Mouse (Mus musculus): Measurements from ENCODE around the gene Kmt2e. TPM values are rescaled to one million over a fixed set of nuclear protein-coding genes. Genes with fewer than 3 reads are reported as not detected.

Kmt2e gene
- total and polyA plus RNA-seq, 3 experiments = 16.2 to 75.6 (median 29.3) TPM

DNA sequence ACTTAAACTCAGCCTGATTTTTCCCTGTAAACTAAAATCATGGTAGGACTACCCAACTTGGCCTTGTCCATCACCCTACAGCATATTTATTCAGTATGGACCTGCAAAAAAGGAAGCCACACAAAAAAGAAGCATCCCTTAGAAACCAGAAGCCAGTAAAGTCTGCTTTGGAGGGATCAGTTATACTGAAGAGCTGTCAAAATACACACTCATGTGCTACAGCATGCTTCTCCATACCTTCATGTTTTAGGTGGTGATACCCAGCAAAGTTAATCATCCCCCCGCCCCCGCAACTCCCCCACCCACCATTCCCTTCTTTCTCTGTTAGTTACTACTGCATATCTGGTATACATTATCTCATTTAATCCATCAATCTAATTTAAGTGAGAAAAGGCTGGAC lies 16.5 kb upstream of the Kmt2e start:
- peaks cover 5% of the 10 kb centered on the region for H3K79me2 ChIP-seq (ENCODE audit: control insufficient read depth, insufficient read depth, low read length, poor library complexity)
- H3K27ac ChIP-seq (ENCODE audit: control insufficient read depth, low read depth, low read length) = peak overlapping the region; percentile 94
- H3K4me3 ChIP-seq (ENCODE audit: control insufficient read depth in 1 of 2, insufficient read depth in 1 of 2, low read depth in 2 of 2, low read length in 2 of 2) = peak overlapping the region; percentile 80
- no peaks in the 10 kb centered on the region for H3K27me3 ChIP-seq (ENCODE audit: control insufficient read depth in 1 of 2, insufficient read depth in 2 of 2, low read length in 2 of 2)
- peak; percentile 54 for DNase-seq (ENCODE audit: low read depth, low spot score)
- peaks cover 2 to 25% of the 10 kb centered on the region in 2 experiments; a peak in 2 of 4 replicates for H3K36me3 ChIP-seq (ENCODE audit: control insufficient read depth in 1 of 2, insufficient read depth in 2 of 2, low read length in 2 of 2)
- peak overlapping the region; percentile 83 for H3K9ac ChIP-seq (ENCODE audit: control insufficient read depth, low read depth, low read length, poor library complexity, severe bottlenecking)
- peaks cover 7 to 10% of the 10 kb centered on the region in 2 experiments; a peak in 3 of 4 replicates for H3K4me1 ChIP-seq (ENCODE audit: control insufficient read depth in 1 of 2, insufficient read depth in 2 of 2, low read length in 2 of 2)
- TF ChIP-seq SIN3A (IDR thresholded peaks at IDR 0.05; ENCODE audit: low read length) = 0 out of 2 replicates have a peak, but pooled peaks have one; percentile 3
- no peak for TF ChIP-seq CHD1 (IDR thresholded peaks at IDR 0.05; ENCODE audit: low read depth, low read length)
- no peak for TF ChIP-seq CHD2 (IDR thresholded peaks at IDR 0.05; ENCODE audit: low read length)
- peak; percentile 53; the same call in 1 of the 2 replicates for TF ChIP-seq MAX (IDR thresholded peaks at IDR 0.05; ENCODE audit: low read length)
- peak; percentile 80 for TF ChIP-seq MXI1 (IDR thresholded peaks at IDR 0.05; ENCODE audit: low read depth, low read length)
- H3K9me3 ChIP-seq (replicated peaks; ENCODE audit: insufficient read depth, low read length) = no peaks in the 10 kb centered on the region

DNA sequence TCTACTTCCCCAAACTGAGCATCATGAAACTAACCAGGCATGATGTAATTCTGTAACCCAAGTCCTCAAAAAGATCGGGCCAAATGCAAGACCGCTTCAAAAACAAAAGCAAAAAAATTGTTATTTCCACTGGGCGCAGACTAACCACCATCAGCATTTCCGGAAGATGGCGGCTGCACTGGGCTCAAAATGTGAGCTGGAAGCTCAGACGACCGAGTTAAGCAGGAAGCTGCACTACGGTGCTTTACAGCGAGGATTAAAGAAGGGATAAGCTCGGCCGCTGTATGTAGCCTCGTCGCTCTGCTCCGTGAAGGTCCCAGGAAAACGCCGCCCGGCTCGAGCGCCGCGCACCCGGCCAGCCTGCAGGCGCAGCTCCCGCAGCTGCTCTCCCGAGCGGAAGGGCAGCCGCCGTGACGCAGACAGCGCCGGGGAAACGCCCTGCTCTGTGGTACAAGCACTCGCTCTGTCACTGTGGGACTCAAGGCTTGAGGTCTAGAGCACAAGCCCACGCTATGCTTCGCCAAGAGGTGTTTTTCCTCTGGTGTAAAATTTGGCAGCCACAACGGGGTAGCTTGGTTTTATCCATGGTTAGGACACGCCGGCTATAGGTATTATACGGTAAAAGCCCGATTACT lies 16.0 kb upstream of the Kmt2e start:
- Histone ChIP-seq H3K36me3 (ENCODE audit: control insufficient read depth in 1 of 2, insufficient read depth in 2 of 2, low read length in 2 of 2) (peaks cover 4 to 22% of the 10 kb centered on the region in 2 experiments; a peak in 3 of 4 replicates), H3K9ac (ENCODE audit: control insufficient read depth, low read depth, low read length, poor library complexity, severe bottlenecking) (peak overlapping the region; percentile 83), H3K27me3 (ENCODE audit: control insufficient read depth in 1 of 2, insufficient read depth in 2 of 2, low read length in 2 of 2) (no peaks in the 10 kb centered on the region), H3K27ac (ENCODE audit: control insufficient read depth, low read depth, low read length) (peak overlapping the region; percentile 94), H3K79me2 (ENCODE audit: control insufficient read depth, insufficient read depth, low read length, poor library complexity) (peaks cover 5% of the 10 kb centered on the region), H3K4me1 (ENCODE audit: control insufficient read depth in 1 of 2, insufficient read depth in 2 of 2, low read length in 2 of 2) (peaks cover 5 to 10% of the 10 kb centered on the region in 2 experiments; a peak in 3 of 4 replicates), H3K4me3 (ENCODE audit: control insufficient read depth in 1 of 2, insufficient read depth in 1 of 2, low read depth in 2 of 2, low read length in 2 of 2) (peak overlapping the region; percentile 80), H3K9me3 (replicated peaks; ENCODE audit: insufficient read depth, low read length) (no peaks in the 10 kb centered on the region)
- peak; percentile 95 for DNase-seq (ENCODE audit: low read depth, low spot score)
- TF ChIP-seq POLR2AphosphoS5 (IDR thresholded peaks at IDR 0.05; ENCODE audit: borderline replicate concordance, low read depth, low read length) = 0 out of 2 replicates have a peak, but pooled peaks have one; percentile 72
- TF ChIP-seq E2F4 (IDR thresholded peaks at IDR 0.05; ENCODE audit: borderline replicate concordance, low read depth, low read length) = peak; percentile 54; the same call in 1 of the 2 replicates
- no peak for TF ChIP-seq ZKSCAN1 (IDR thresholded peaks at IDR 0.05; ENCODE audit: low read depth, low read length)
- TF ChIP-seq UBTF (IDR thresholded peaks at IDR 0.05; ENCODE audit: borderline replicate concordance, insufficient read depth, low read depth, low read length) = 0 out of 2 replicates have a peak, but pooled peaks have one; percentile 71
- peak; percentile 53; the same call in 1 of the 2 replicates for TF ChIP-seq ETS1 (IDR thresholded peaks at IDR 0.05; ENCODE audit: low read depth, low read length)
- TF ChIP-seq MYB (IDR thresholded peaks at IDR 0.05; ENCODE audit: low read depth, low read length) = no peak
- peak; percentile 99 for TF ChIP-seq NELFE (IDR thresholded peaks at IDR 0.05; ENCODE audit: low read depth, low read length)
- TF ChIP-seq MAZ (IDR thresholded peaks at IDR 0.05; ENCODE audit: low read depth, low read length) = no peak
- peak; percentile 73 for TF ChIP-seq HCFC1 (IDR thresholded peaks at IDR 0.05; ENCODE audit: low read depth, low read length)
- TF ChIP-seq NRF1 (IDR thresholded peaks at IDR 0.05; ENCODE audit: insufficient read depth, low read depth, low read length, poor library complexity, severe bottlenecking) = no peak
- peak; percentile 52 for TF ChIP-seq TCF12 (IDR thresholded peaks at IDR 0.05; ENCODE audit: low read depth, low read length)
- TF ChIP-seq ELF1 (IDR thresholded peaks at IDR 0.05; ENCODE audit: low read depth, low read length) = peak; percentile 74; the same call in 1 of the 2 replicates
- TF ChIP-seq CHD1 (IDR thresholded peaks at IDR 0.05; ENCODE audit: low read depth, low read length) = no peak
- TF ChIP-seq SIN3A (IDR thresholded peaks at IDR 0.05; ENCODE audit: low read length) = peak; percentile 65
- no peak for TF ChIP-seq EP300 (IDR thresholded peaks at IDR 0.05; ENCODE audit: low read depth in 1 of 2, low read length in 2 of 2)
- TF ChIP-seq CTCF (IDR thresholded peaks at IDR 0.05 in 2 of 3, conservative IDR thresholded peaks at IDR 0.05 in 1 of 3; ENCODE audit: control insufficient read depth in 1 of 3, insufficient read depth in 1 of 3, low read depth in 2 of 3, low read length in 3 of 3, poor library complexity in 1 of 3, severe bottlenecking in 1 of 3) = no peak
- TF ChIP-seq POLR2AphosphoS2 (IDR thresholded peaks at IDR 0.05; ENCODE audit: low read length) = peak; percentile 72
- TF ChIP-seq JUND (IDR thresholded peaks at IDR 0.05; ENCODE audit: low read depth, low read length) = no peak
- peak; percentile 92 for TF ChIP-seq MXI1 (IDR thresholded peaks at IDR 0.05; ENCODE audit: low read depth, low read length)
- TF ChIP-seq POLR2A (IDR thresholded peaks at IDR 0.05; ENCODE audit: control insufficient read depth in 1 of 2, insufficient read depth in 1 of 2, low read depth in 1 of 2, low read length in 2 of 2, poor library complexity in 1 of 2) = peak; percentile 98 to 100
- TF ChIP-seq USF2 (IDR thresholded peaks at IDR 0.05; ENCODE audit: borderline replicate concordance in 1 of 2, insufficient read depth in 1 of 2, low read depth in 1 of 2, low read length in 2 of 2) = no peak
- TF ChIP-seq TBP (IDR thresholded peaks at IDR 0.05; ENCODE audit: low read depth, low read length) = peak; percentile 80
- peak; percentile 64 for TF ChIP-seq ZNF384 (IDR thresholded peaks at IDR 0.05; ENCODE audit: low read depth, low read length)
- peak; percentile 94 for TF ChIP-seq ZMIZ1 (IDR thresholded peaks at IDR 0.05; ENCODE audit: low read depth, low read length)
